14 mouse cellular contexts compared by ENCODE assay signal in genomic region chr17:47064592-47065306, GRCm38 (mm10). TPM values are rescaled to one million over a fixed set of nuclear protein-coding genes. Genes with fewer than 3 reads are reported as not detected.
DNase-seq lines count a peak whose midpoint lies in the region; ATAC-seq lines count a peak whose summit lies in the region.
"Had no signal": no experiment of that assay in that cellular context is flagged by ENCODE, and none has a peak within 500 bp of the region (broad histone marks: within the 10 kb centered on the region; RNA-seq: fewer than 3 reads in every experiment).

No protein-coding gene starts in this region.

- H3K4me1 ChIP-seq in kidney, embryonic 16.5 days (ENCODE audit: insufficient read depth, low read length), result peaks cover 13% of the 10 kb centered on the region
- H3K4me1 ChIP-seq in intestine, embryonic 15.5 days (replicated peaks), result 0 out of 2 replicates have a peak, but pooled peaks cover 6% of the 10 kb centered on the region

- H3K27me3 ChIP-seq in kidney, embryonic 16.5 days (ENCODE audit: insufficient read depth, low read length), result no peaks in the 10 kb centered on the region
- no peaks in the 10 kb centered on the region for H3K27me3 ChIP-seq in intestine, embryonic 15.5 days (replicated peaks)
- H3K27me3 ChIP-seq: embryonic facial prominence, embryonic 13.5 days; heart, embryonic 13.5 days; lung, embryonic 15.5 days had no signal

- H3K4me3 ChIP-seq in kidney, embryonic 16.5 days (ENCODE audit: low read length), result no peak overlapping the region
- 0 out of 2 replicates have a peak overlapping the region, but pooled peaks have one; percentile 0 for H3K4me3 ChIP-seq in macrophage (ENCODE audit: inconsistent target)
- H3K4me3 ChIP-seq in intestine, embryonic 15.5 days (replicated peaks), result no peak overlapping the region
- H3K4me3 ChIP-seq: embryonic facial prominence, embryonic 13.5 days; heart, embryonic 13.5 days; lung, embryonic 15.5 days had no signal

- H3K9me3 ChIP-seq in kidney, embryonic 16.5 days (ENCODE audit: low read length), result peaks cover 14% of the 10 kb centered on the region; the same call in 1 of the 2 replicates
- no peaks in the 10 kb centered on the region for H3K9me3 ChIP-seq in intestine, embryonic 15.5 days
- H3K9me3 ChIP-seq: embryonic facial prominence, embryonic 13.5 days; lung, embryonic 15.5 days had no signal

- H3K4me2 ChIP-seq in kidney, embryonic 16.5 days (replicated peaks; ENCODE audit: low read depth, low read length), result no peak overlapping the region
- H3K4me2 ChIP-seq in intestine, embryonic 15.5 days (replicated peaks), result no peak overlapping the region
- H3K4me2 ChIP-seq: embryonic facial prominence, embryonic 13.5 days; heart, embryonic 13.5 days; lung, embryonic 15.5 days had no signal

- H3K79me2 ChIP-seq in macrophage (ENCODE audit: inconsistent target), result no peaks in the 10 kb centered on the region

- H3K36me3 ChIP-seq in kidney, embryonic 16.5 days (ENCODE audit: insufficient read depth, low read length), result no peaks in the 10 kb centered on the region
- no peaks in the 10 kb centered on the region for H3K36me3 ChIP-seq in macrophage (ENCODE audit: inconsistent target)
- no peaks in the 10 kb centered on the region for H3K36me3 ChIP-seq in intestine, embryonic 15.5 days
- H3K36me3 ChIP-seq: embryonic facial prominence, embryonic 13.5 days; heart, embryonic 13.5 days; lung, embryonic 15.5 days had no signal

- H3K9ac ChIP-seq in kidney, embryonic 16.5 days (replicated peaks; ENCODE audit: low read length), result no peak overlapping the region
- no peak overlapping the region for H3K9ac ChIP-seq in intestine, embryonic 15.5 days
- H3K9ac ChIP-seq: embryonic facial prominence, embryonic 13.5 days; heart, embryonic 13.5 days; lung, embryonic 15.5 days had no signal

- no peak for ATAC-seq in kidney, embryonic 16.5 days (ENCODE audit: low FRiP score, low TSS enrichment)
- no peak for ATAC-seq in intestine, embryonic 15.5 days
- ATAC-seq: intestine, embryonic 16.5 days had no signal

- H3K27ac ChIP-seq in kidney, embryonic 16.5 days (ENCODE audit: low read length), result no peak overlapping the region
- H3K27ac ChIP-seq in macrophage, result peak overlapping the region; percentile 12; the same call in 1 of the 2 replicates
- no peak overlapping the region for H3K27ac ChIP-seq in intestine, embryonic 15.5 days
- H3K27ac ChIP-seq: embryonic facial prominence, embryonic 13.5 days; heart, embryonic 13.5 days; lung, embryonic 15.5 days had no signal

- WGBS in kidney, embryonic 16.5 days, result 74% methylated on average over 14 of the region's 14 CpGs
- WGBS in macrophage (ENCODE audit: missing documents), result 77% methylated on average over 14 of the region's 14 CpGs
- 81% methylated on average over 14 of the region's 14 CpGs for WGBS in intestine, embryonic 15.5 days

- DNase-seq in kidney, adult 11 months, result peak; percentile 53
- DNase-seq in MN1 (ENCODE audit: low spot score), result peak; percentile 59
- peak; percentile 76 for DNase-seq in adrenal gland, postnatal 25 days
- DNase-seq in thymus, postnatal 0 days (ENCODE audit: low spot score), result no peak
- no peak for DNase-seq in layer of hippocampus, adult 9-10 months (ENCODE audit: low spot score)
- DNase-seq: left cerebral cortex, postnatal 4 days; thymus, adult 2 months had no signal

RNA-seq across cellular contexts. Expression of gene Ubr2, which starts 54.4 kb away (rescaled TPM):
- 19.9 and 21.1 TPM in 2 replicates for polyA plus RNA-seq in kidney, embryonic 16.5 days (2015; fragmentation: Nextera tagmentation; extraction: Ambion mirVana)
- 92.6 and 99.3 TPM in 2 replicates for total RNA-seq in adrenal gland, postnatal 25 days (2021)
- total RNA-seq in macrophage (2018; cell fraction: chromatin; rRNA removed), result 100 to 1,000 TPM in 24 of 26 experiments, 10 to 100 TPM in 2; 81.9 to 271 (median 191) TPM
- total RNA-seq in macrophage (2018; cell fraction: cytosol; rRNA removed), result 10 to 100 TPM; 20.9 to 46.2 (median 34.0) TPM
- total RNA-seq in macrophage (2018; cell fraction: nucleus; rRNA removed), result 100 to 1,000 TPM in 4 of 26 experiments, 10 to 100 TPM in 22; 39.5 to 136 (median 76.7) TPM
- polyA plus RNA-seq in macrophage (2018), result 28.0 to 30.4 TPM (median 28.5 TPM) in 3 replicates
- 14.1 and 15.0 TPM in 2 replicates for polyA plus RNA-seq in intestine, embryonic 15.5 days (2015; fragmentation: Nextera tagmentation; extraction: Ambion mirVana)
- 12.0 and 14.6 TPM in 2 replicates for polyA plus RNA-seq in thymus, postnatal 0 days (2015; fragmentation: Nextera tagmentation; extraction: Ambion mirVana)

Comparison
In these comparisons a context has a peak if more than half of its experiments do, and no peak if none do; other contexts are left out.
1. DNase-seq: peak in kidney, adult 11 months (single experiment), MN1 (single experiment) and adrenal gland, postnatal 25 days (single experiment); none in thymus, postnatal 0 days (single experiment) and layer of hippocampus, adult 9-10 months (single experiment).